Comparison of ENCODE assay signal across 24 mouse cellular contexts in genomic region chr12:90576103-90576502, GRCm38 (mm10).
"Had no signal": no experiment of that assay in that cellular context is flagged by ENCODE, and none has a peak within 500 bp of the region (broad histone marks: within the 10 kb centered on the region; RNA-seq: fewer than 3 reads in every experiment).

No protein-coding gene starts in this region.

- H3K4me3 ChIP-seq: layer of hippocampus, adult 2 months; left cerebral cortex, adult 2 months; limb, embryonic 12.5 days; limb, embryonic 15.5 days; megakaryocyte, embryonic 14.5 days; midbrain, embryonic 10.5 days; midbrain, embryonic 13.5 days; myocyte; neural tube, embryonic 13.5 days had no signal

- DNase-seq: kidney, postnatal 25 days; layer of hippocampus, adult 9-11 months; layer of hippocampus, postnatal 36 days; left cerebral cortex, postnatal 4 days; liver, postnatal 0 days; lung, embryonic 14.5 days; lung, postnatal 36 days; retina, postnatal 1 day; right cerebral cortex, postnatal 25 days; thymus, adult 18-20 months; thymus, postnatal 36 days had no signal

- H3K27ac ChIP-seq: kidney, postnatal 0 days; layer of hippocampus, adult 2 months; left cerebral cortex, adult 2 months; limb, embryonic 12.5 days; limb, embryonic 15.5 days; liver, embryonic 14.5 days; midbrain, embryonic 10.5 days; midbrain, embryonic 13.5 days; neural tube, embryonic 13.5 days had no signal

- H3K36me3 ChIP-seq: limb, embryonic 12.5 days; limb, embryonic 15.5 days; midbrain, embryonic 10.5 days; midbrain, embryonic 13.5 days; neural tube, embryonic 13.5 days had no signal

- ATAC-seq: liver, postnatal 0 days; lung, postnatal 0 days; midbrain, embryonic 13.5 days; midbrain, embryonic 16.5 days had no signal

- H3K27me3 ChIP-seq: limb, embryonic 12.5 days; limb, embryonic 15.5 days; megakaryocyte, embryonic 14.5 days; midbrain, embryonic 13.5 days; neural tube, embryonic 13.5 days had no signal

- H3K4me1 ChIP-seq: limb, embryonic 12.5 days; limb, embryonic 15.5 days; megakaryocyte, embryonic 14.5 days; midbrain, embryonic 10.5 days; midbrain, embryonic 13.5 days; neural tube, embryonic 13.5 days had no signal
